Mouse (Mus musculus) embryonic facial prominence, embryonic 15.5 days (tissue): ENCODE measurements around the gene Snap91. TPM values are rescaled to one million over a fixed set of nuclear protein-coding genes. Genes with fewer than 3 reads are reported as not detected.

Experiments used
- ATAC-seq: fragments of 200-750 bp; cut with Nextera tagmentation; 2 replicates; pipeline ENCODE4 v1.8.0; 2017; ENCODE audit warnings: low read depth, moderate TSS enrichment; ENCODE audit not compliant: insufficient number of reproducible peaks, low FRiP score, low TSS enrichment
- H3K27ac ChIP-seq: fragments of 300-500 bp; sonication (generic); replicated peaks from 2 replicates; pipeline ENCODE4 v1.5.1; 2015; ENCODE audit warnings: mild to moderate bottlenecking, inconsistent platforms
- H3K27me3 ChIP-seq: fragments of 300-500 bp; sonication (generic); 2 replicates; pipeline ENCODE4 v1.6.1; 2015; ENCODE audit warnings: inconsistent platforms
- H3K36me3 ChIP-seq: fragments of 300-500 bp; sonication (generic); 2 replicates; pipeline ENCODE4 v1.6.1; 2015; ENCODE audit warnings: mild to moderate bottlenecking, inconsistent platforms
- H3K4me1 ChIP-seq: fragments of 300-500 bp; sonication (generic); 2 replicates; pipeline ENCODE4 v1.6.1; 2015; ENCODE audit warnings: inconsistent platforms
- H3K4me2 ChIP-seq: fragments of 300-500 bp; sonication (generic); replicated peaks from 2 replicates; pipeline ENCODE4 v1.6.1; 2015; ENCODE audit warnings: mild to moderate bottlenecking, inconsistent platforms
- H3K4me3 ChIP-seq: fragments of 300-500 bp; sonication (generic); replicated peaks from 2 replicates; pipeline ENCODE4 v1.5.1; 2015; ENCODE audit warnings: mild to moderate bottlenecking, inconsistent platforms
- H3K9ac ChIP-seq: fragments of 300-500 bp; sonication (generic); 2 replicates; pipeline ENCODE4 v1.6.1; 2015; ENCODE audit warnings: inconsistent platforms
- H3K9me3 ChIP-seq: fragments of 300-500 bp; sonication (generic); replicated peaks from 2 replicates; pipeline ENCODE4 v1.6.1; 2016; ENCODE audit warnings: inconsistent platforms
- WGBS: fragments of 180-500 bp; shearing (Covaris S2); methylation state at CpG from one replicate; pipeline ENCODE4 v1.1.7; 2015; 5-methylcytosine and 5-hydroxymethylcytosine counted together
- polyA plus RNA-seq: library from polyadenylated mRNA; unstranded; fragments of >200 nt; fragmentation: Nextera tagmentation; extraction: Ambion mirVana; gene quantifications from 2 replicates; pipeline ENCODE4 v1.2.1, GENCODE M21; 2015

The Snap91 gene
- polyA plus RNA-seq, 1 experiment from 2014 or later, result 10.1 TPM

- Histone ChIP-seq H3K4me2 (no peak overlapping the region), H3K4me1 (0 out of 2 replicates have a peak, but pooled peaks cover 4% of the 10 kb centered on the region), H3K9ac (no peak overlapping the region), H3K4me3 (no peak overlapping the region), H3K27ac (no peak overlapping the region), H3K27me3 (no peaks in the 10 kb centered on the region), H3K36me3 (no peaks in the 10 kb centered on the region), H3K9me3 (no peaks in the 10 kb centered on the region)
- ATAC-seq, result no peak
- 87% methylated on average over 4 of the region's 4 CpGs for WGBS
Observed at GRCm38 (mm10) chr9:86781426-86781825, 99.0 kb downstream of the Snap91 start.

GRCm38 (mm10) chr9:86778212-86778611, 102.2 kb downstream of the Snap91 start:
- Histone ChIP-seq H3K36me3 (no peaks in the 10 kb centered on the region), H3K4me2 (no peak overlapping the region), H3K9me3 (no peaks in the 10 kb centered on the region), H3K9ac (no peak overlapping the region), H3K4me3 (no peak overlapping the region), H3K27me3 (no peaks in the 10 kb centered on the region), H3K27ac (no peak overlapping the region), H3K4me1 (no peaks in the 10 kb centered on the region; the same call in 1 of the 2 replicates)
- 54% methylated on average over 4 of the region's 4 CpGs for WGBS
- no peak for ATAC-seq

GRCm38 (mm10) chr9:86777309-86777708, 103.1 kb downstream of the Snap91 start:
- WGBS, result 61% methylated on average over 7 of the region's 7 CpGs
- Histone ChIP-seq H3K4me1 (no peaks in the 10 kb centered on the region; the same call in 1 of the 2 replicates), H3K4me3 (no peak overlapping the region), H3K4me2 (no peak overlapping the region), H3K36me3 (no peaks in the 10 kb centered on the region), H3K9me3 (no peaks in the 10 kb centered on the region), H3K27me3 (no peaks in the 10 kb centered on the region), H3K27ac (no peak overlapping the region), H3K9ac (no peak overlapping the region)
- ATAC-seq, result peak; percentile 65

- WGBS, result 92% methylated on average over 6 of the region's 6 CpGs
- no peak for ATAC-seq
- Histone ChIP-seq H3K27ac (no peak overlapping the region), H3K27me3 (no peaks in the 10 kb centered on the region), H3K36me3 (no peaks in the 10 kb centered on the region), H3K4me1 (no peaks in the 10 kb centered on the region; the same call in 1 of the 2 replicates), H3K9ac (no peak overlapping the region), H3K4me2 (no peak overlapping the region), H3K9me3 (no peaks in the 10 kb centered on the region), H3K4me3 (no peak overlapping the region)
Observed at GRCm38 (mm10) chr9:86775374-86775773, 105.1 kb downstream of the Snap91 start.

- H3K9ac ChIP-seq, result no peak overlapping the region
- H3K27ac ChIP-seq, result no peak overlapping the region
- no peaks in the 10 kb centered on the region for H3K36me3 ChIP-seq
- H3K9me3 ChIP-seq, result no peaks in the 10 kb centered on the region
- no peaks in the 10 kb centered on the region for H3K27me3 ChIP-seq
- ATAC-seq, result no peak
- no peaks in the 10 kb centered on the region; the same call in 1 of the 2 replicates for H3K4me1 ChIP-seq
- WGBS, result 58% methylated on average over 8 of the region's 8 CpGs
- H3K4me2 ChIP-seq, result no peak overlapping the region
- no peak overlapping the region for H3K4me3 ChIP-seq
Observed at GRCm38 (mm10) chr9:86773996-86774395, 106.5 kb downstream of the Snap91 start.

GRCm38 (mm10) chr9:86772897-86773296, 107.6 kb downstream of the Snap91 start:
- Histone ChIP-seq H3K27ac (no peak overlapping the region), H3K9ac (no peak overlapping the region), H3K27me3 (no peaks in the 10 kb centered on the region), H3K4me3 (no peak overlapping the region), H3K4me1 (no peaks in the 10 kb centered on the region; the same call in 1 of the 2 replicates), H3K36me3 (no peaks in the 10 kb centered on the region), H3K4me2 (no peak overlapping the region), H3K9me3 (no peaks in the 10 kb centered on the region)
- ATAC-seq, result no peak
- WGBS, result 80% methylated on average over 3 of the region's 3 CpGs

- H3K9me3 ChIP-seq, result no peaks in the 10 kb centered on the region
- peaks cover 6% of the 10 kb centered on the region; the same call in 1 of the 2 replicates for H3K4me1 ChIP-seq
- H3K9ac ChIP-seq, result no peak overlapping the region
- ATAC-seq, result no peak
- H3K4me3 ChIP-seq, result no peak overlapping the region
- H3K4me2 ChIP-seq, result no peak overlapping the region
- H3K36me3 ChIP-seq, result no peaks in the 10 kb centered on the region
- WGBS, result 76% methylated on average over 10 of the region's 10 CpGs
- H3K27ac ChIP-seq, result no peak overlapping the region
- no peaks in the 10 kb centered on the region for H3K27me3 ChIP-seq
Observed at GRCm38 (mm10) chr9:86766991-86767390, 113.5 kb downstream of the Snap91 start.

GRCm38 (mm10) chr9:86764002-86764401, 116.5 kb downstream of the Snap91 start:
- H3K9ac ChIP-seq, result no peak overlapping the region
- H3K4me1 ChIP-seq, result peaks cover 6% of the 10 kb centered on the region; the same call in 1 of the 2 replicates
- H3K27ac ChIP-seq, result no peak overlapping the region
- no peaks in the 10 kb centered on the region for H3K9me3 ChIP-seq
- no peak for ATAC-seq
- H3K4me3 ChIP-seq, result no peak overlapping the region
- no peak overlapping the region for H3K4me2 ChIP-seq
- WGBS, result 50% methylated on average over 2 of the region's 2 CpGs
- H3K27me3 ChIP-seq, result no peaks in the 10 kb centered on the region
- no peaks in the 10 kb centered on the region for H3K36me3 ChIP-seq

GRCm38 (mm10) chr9:86762477-86763376, 117.7 kb downstream of the Snap91 start:
- ATAC-seq, result no peak
- 30% methylated on average over 8 of the region's 8 CpGs for WGBS
- Histone ChIP-seq H3K4me1 (peaks cover 6% of the 10 kb centered on the region; the same call in 1 of the 2 replicates), H3K9ac (no peak overlapping the region), H3K27me3 (no peaks in the 10 kb centered on the region), H3K36me3 (no peaks in the 10 kb centered on the region), H3K4me2 (no peak overlapping the region), H3K27ac (no peak overlapping the region), H3K4me3 (no peak overlapping the region), H3K9me3 (no peaks in the 10 kb centered on the region)

GRCm38 (mm10) chr9:86745926-86746581, 134.4 kb downstream of the Snap91 start:
- Histone ChIP-seq H3K9me3 (no peaks in the 10 kb centered on the region), H3K9ac (no peak overlapping the region), H3K4me3 (peak overlapping the region; percentile 18; the same call in 1 of the 2 replicates), H3K4me2 (peak overlapping the region; percentile 25), H3K36me3 (no peaks in the 10 kb centered on the region), H3K4me1 (peaks cover 10% of the 10 kb centered on the region), H3K27ac (no peak overlapping the region), H3K27me3 (peaks cover 5% of the 10 kb centered on the region; the same call in 1 of the 2 replicates)
- ATAC-seq, result peak; percentile 62; the same call in 1 of the 2 replicates
- WGBS, result 11% methylated on average over 13 of the region's 13 CpGs

- Histone ChIP-seq H3K9ac (no peak overlapping the region), H3K27me3 (peaks cover 5% of the 10 kb centered on the region; the same call in 1 of the 2 replicates), H3K4me3 (peak overlapping the region; percentile 47), H3K27ac (no peak overlapping the region), H3K9me3 (no peaks in the 10 kb centered on the region), H3K36me3 (no peaks in the 10 kb centered on the region), H3K4me2 (peak overlapping the region; percentile 67), H3K4me1 (peaks cover 10% of the 10 kb centered on the region)
- ATAC-seq, result no peak
- WGBS, result 34% methylated on average over 5 of the region's 5 CpGs
Observed at GRCm38 (mm10) chr9:86744041-86744440, 136.4 kb downstream of the Snap91 start.
